Comparison of ENCODE assay signal across 22 mouse cellular contexts in the genomic region with DNA sequence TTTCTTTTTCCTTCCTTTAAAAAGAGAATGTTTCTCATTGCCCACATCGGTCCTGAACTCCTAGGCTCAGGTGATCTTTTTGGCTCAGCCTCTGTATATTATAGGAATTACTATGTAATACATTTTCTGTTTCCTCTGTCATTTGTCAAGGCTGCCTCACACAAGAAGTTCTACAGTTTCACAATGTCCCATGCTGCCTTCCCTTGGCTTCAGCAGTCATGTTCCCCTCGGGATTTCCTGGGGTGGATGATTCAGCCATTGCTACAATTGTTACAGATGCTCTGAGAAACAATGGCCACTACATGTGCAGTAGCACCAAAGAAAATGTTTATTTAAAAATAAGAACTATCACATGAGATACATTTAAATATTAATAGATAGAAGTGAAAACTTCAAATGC. TPM values are rescaled to one million over a fixed set of nuclear protein-coding genes. Genes with fewer than 3 reads are reported as not detected.
DNase-seq lines count a peak whose midpoint lies in the region; ATAC-seq and TF ChIP-seq lines count a peak whose summit lies in the region.
"Had no signal": no experiment of that assay in that cellular context is flagged by ENCODE, and none has a peak within 500 bp of the region (broad histone marks: within the 10 kb centered on the region; RNA-seq: fewer than 3 reads in every experiment).

No protein-coding gene starts in this region.

- H3K79me2 ChIP-seq in C2C12 (ENCODE audit: control insufficient read depth, insufficient read depth): no peaks in the 10 kb centered on the region

- H3K79me3 ChIP-seq in C2C12 (ENCODE audit: low read depth): no peaks in the 10 kb centered on the region

- H3K4me3 ChIP-seq in C2C12 (ENCODE audit: insufficient read depth, poor library complexity, severe bottlenecking): no peak overlapping the region
- H3K4me3 ChIP-seq: forebrain, embryonic 10.5 days; heart, embryonic 13.5 days; hindbrain, embryonic 13.5 days; liver, embryonic 12.5 days; lung, embryonic 15.5 days had no signal

- TF ChIP-seq CTCF in C2C12 (IDR thresholded peaks at IDR 0.05; ENCODE audit: control insufficient read depth, insufficient read depth, insufficient read length): no peak

- H3K27me3 ChIP-seq in C2C12 (ENCODE audit: control insufficient read depth, insufficient read depth, insufficient read length): no peaks in the 10 kb centered on the region
- H3K27me3 ChIP-seq: CH12.LX; heart, embryonic 13.5 days; hindbrain, embryonic 13.5 days; liver, embryonic 12.5 days; lung, embryonic 15.5 days had no signal

- peak; percentile 37 for DNase-seq in adrenal gland, adult 2 months
- no peak for DNase-seq in adrenal gland, adult 18-20 months (ENCODE audit: low spot score in 2 of 2)
- peak; percentile 45 to 48 for DNase-seq in heart, adult 9 months (ENCODE audit: low spot score in 2 of 2)
- no peak for DNase-seq in heart, adult 8-10 months (ENCODE audit: low spot score)
- DNase-seq in spleen, postnatal 10 days (ENCODE audit: low spot score in 2 of 2): no peak
- DNase-seq in layer of hippocampus, adult 9-10 months (ENCODE audit: low spot score): no peak
- DNase-seq: adrenal gland, adult 8-10 months; cerebellum, adult 18-20 months; cerebellum, postnatal 25 days; embryo, embryonic 11 days; gastrocnemius, postnatal 25 days; kidney, adult 8-10 months; kidney, postnatal 25 days had no signal

- peak; percentile 34 for ATAC-seq in megakaryocyte, adult 5-6 weeks (ENCODE audit: poor library complexity, severe bottlenecking)
- ATAC-seq: inflammation-experienced regulatory T-cells, adult 6 months; liver, embryonic 12.5 days had no signal

- peaks cover 7% of the 10 kb centered on the region for H3K36me3 ChIP-seq in C2C12 (ENCODE audit: control insufficient read depth, insufficient read depth)

- no peak overlapping the region for H3ac ChIP-seq in C2C12 (ENCODE audit: control insufficient read depth, insufficient read length, low read depth)

TF ChIP-seq in C2C12, 6 proteins besides CTCF, POLR2A, EP300 and RAD21:
- TF ChIP-seq MAX (IDR thresholded peaks at IDR 0.05) (no peak), CEBPB (IDR thresholded peaks at IDR 0.05; ENCODE audit: low read depth) (peak; percentile 4), FOSL1 (IDR thresholded peaks at IDR 0.05; ENCODE audit: insufficient read depth, low read length, poor library complexity, severe bottlenecking) (no peak), USF1 (IDR thresholded peaks at IDR 0.05; ENCODE audit: low read depth) (no peak), MYOD1 (IDR thresholded peaks at IDR 0.05; ENCODE audit: control insufficient read depth, insufficient read length, low read depth) (no peak), MYOG (IDR thresholded peaks at IDR 0.05; ENCODE audit: control insufficient read depth, extremely low read depth, insufficient read length) (no peak)

RNA-seq across cellular contexts. Expression of a gene that starts 49.5 kb away (rescaled TPM):
- total RNA-seq in adrenal gland, adult 2 months (2021): 100 to 1,000 TPM; 158 to 185 TPM
- polyA plus RNA-seq in adrenal gland, adult 2 months (2012; rRNA removed): 225 and 227 TPM in 2 replicates
- 100 to 1,000 TPM; 143 to 158 TPM for total RNA-seq in adrenal gland, adult 18-20 months (2021)
- 100 to 1,000 TPM in 2 of 4 experiments, 10 to 100 TPM in 2; 91.9 to 122 (median 99.2) TPM for total RNA-seq in heart, adult 8-10 months (2022)
- polyA plus RNA-seq in C2C12 (2012; fragmentation: generic; extraction: Trizol): 63.6 TPM
- 28.0 and 34.1 TPM in 2 replicates for total RNA-seq in megakaryocyte, adult 5-6 weeks (2015)
- 13.8 and 21.3 TPM in 2 replicates for total RNA-seq in megakaryocyte, adult 5-6 weeks (2017)

Comparison
In these comparisons a context has a peak if more than half of its experiments do, and no peak if none do; other contexts are left out.
1. DNase-seq: peak in adrenal gland, adult 2 months (single experiment) and heart, adult 9 months (2 of 2); none in adrenal gland, adult 18-20 months (0 of 2), heart, adult 8-10 months (single experiment), spleen, postnatal 10 days (0 of 2) and layer of hippocampus, adult 9-10 months (single experiment).